Comparison of ENCODE assay signal across 10 mouse cellular contexts in genomic region chr4:137025570-137025969, GRCm38 (mm10). TPM values are rescaled to one million over a fixed set of nuclear protein-coding genes. Genes with fewer than 3 reads are reported as not detected.
A peak's percentile ranks its signal among the peaks of the same experiment; 100 is the strongest.
DNase-seq lines count a peak whose midpoint lies in the region; ATAC-seq and TF ChIP-seq lines count a peak whose summit lies in the region.
"Had no signal": no experiment of that assay in that cellular context is flagged by ENCODE, and none has a peak within 500 bp of the region (broad histone marks: within the 10 kb centered on the region; RNA-seq: fewer than 3 reads in every experiment).

No protein-coding gene starts in this region.

- peak; percentile 22 for DNase-seq in gastrocnemius, postnatal 25 days
- no peak for DNase-seq in gastrocnemius, adult 18-20 months (ENCODE audit: low spot score)
- no peak for DNase-seq in testis, postnatal 10 days (ENCODE audit: low spot score)
- DNase-seq in liver, adult 2 months (ENCODE audit: extremely low read depth, low read depth, low spot score): peak; percentile 33
- no peak for DNase-seq in cerebellum, adult 2 months
- DNase-seq in right cerebral cortex, adult 18-20 months: no peak
- DNase-seq: lung, adult 2 months; thymus, postnatal 4 days had no signal

- WGBS in liver, adult 2 months: 57% methylated on average over 6 of the region's 6 CpGs
- 73% methylated on average over 6 of the region's 6 CpGs for WGBS in cerebellum, adult 2 months
- 75% methylated on average over 6 of the region's 6 CpGs for WGBS in forebrain, embryonic 16.5 days

- no peak overlapping the region for H3K27ac ChIP-seq in testis, adult 2 months (ENCODE audit: control insufficient read depth, insufficient read depth, low read depth, low read length)
- no peak overlapping the region for H3K27ac ChIP-seq in liver, adult 2 months (replicated peaks; ENCODE audit: insufficient read depth, low read depth, low read length)
- no peak overlapping the region for H3K27ac ChIP-seq in cerebellum, adult 2 months (ENCODE audit: insufficient read depth, low read length)
- H3K27ac ChIP-seq in forebrain, embryonic 16.5 days (ENCODE audit: low read length): no peak overlapping the region

- TF ChIP-seq CTCF in testis, adult 2 months (IDR thresholded peaks at IDR 0.05; ENCODE audit: control insufficient read depth, insufficient read depth, insufficient replicate concordance, low read depth, low read length): peak; percentile 40; the same call in 1 of the 2 replicates
- peak; percentile 29; the same call in 1 of the 2 replicates for TF ChIP-seq CTCF in liver, adult 2 months (IDR thresholded peaks at IDR 0.05; ENCODE audit: low read depth, low read length)
- TF ChIP-seq CTCF in cerebellum, adult 2 months (IDR thresholded peaks at IDR 0.05; ENCODE audit: borderline replicate concordance, insufficient read depth, low read depth, low read length): no peak

- H3K79me2 ChIP-seq in liver, adult 2 months (ENCODE audit: control insufficient read depth, insufficient read depth, low read length): no peaks in the 10 kb centered on the region; the same call in 1 of the 2 replicates

- H3K4me3 ChIP-seq in testis, adult 2 months (ENCODE audit: control insufficient read depth, low read depth, low read length): no peak overlapping the region
- no peak overlapping the region for H3K4me3 ChIP-seq in liver, adult 2 months (ENCODE audit: insufficient read depth, low read depth, low read length)
- H3K4me3 ChIP-seq in cerebellum, adult 2 months (replicated peaks; ENCODE audit: insufficient read depth, low read depth, low read length): no peak overlapping the region
- no peak overlapping the region for H3K4me3 ChIP-seq in forebrain, embryonic 16.5 days (replicated peaks; ENCODE audit: low read length)

- no peak for ATAC-seq in forebrain, embryonic 16.5 days

- H3K36me3 ChIP-seq in testis, adult 2 months (ENCODE audit: control insufficient read depth, insufficient read depth, low read length): no peaks in the 10 kb centered on the region
- no peaks in the 10 kb centered on the region for H3K36me3 ChIP-seq in liver, adult 2 months (ENCODE audit: control insufficient read depth, insufficient read depth, low read length)
- H3K36me3 ChIP-seq in forebrain, embryonic 16.5 days (ENCODE audit: control insufficient read depth, insufficient read depth): no peaks in the 10 kb centered on the region

- H3K9ac ChIP-seq in liver, adult 2 months (ENCODE audit: low read depth, low read length): no peak overlapping the region
- H3K9ac ChIP-seq in forebrain, embryonic 16.5 days (replicated peaks; ENCODE audit: low read depth, low read length): no peak overlapping the region

- no peaks in the 10 kb centered on the region for H3K27me3 ChIP-seq in testis, adult 2 months (ENCODE audit: control insufficient read depth, insufficient read depth, low read length)
- no peaks in the 10 kb centered on the region for H3K27me3 ChIP-seq in liver, adult 2 months (ENCODE audit: control insufficient read depth, insufficient read depth, low read length)
- H3K27me3 ChIP-seq in cerebellum, adult 2 months (ENCODE audit: control insufficient read depth, insufficient read depth, low read length): no peaks in the 10 kb centered on the region
- no peaks in the 10 kb centered on the region for H3K27me3 ChIP-seq in forebrain, embryonic 16.5 days (replicated peaks; ENCODE audit: control insufficient read depth, insufficient read depth, low read length)

- H3K4me1 ChIP-seq in testis, adult 2 months (ENCODE audit: control insufficient read depth, insufficient read depth, low read length): peaks cover 2% of the 10 kb centered on the region; the same call in 1 of the 2 replicates
- no peaks in the 10 kb centered on the region for H3K4me1 ChIP-seq in liver, adult 2 months (ENCODE audit: control insufficient read depth, insufficient read depth, low read length)
- H3K4me1 ChIP-seq in cerebellum, adult 2 months (ENCODE audit: control insufficient read depth, insufficient read depth, low read length): peaks cover 11% of the 10 kb centered on the region
- peaks cover 3% of the 10 kb centered on the region; the same call in 1 of the 2 replicates for H3K4me1 ChIP-seq in forebrain, embryonic 16.5 days (replicated peaks; ENCODE audit: control insufficient read depth, insufficient read depth, low read length)

- H3K4me2 ChIP-seq in forebrain, embryonic 16.5 days (ENCODE audit: low read length): no peak overlapping the region

- no peaks in the 10 kb centered on the region for H3K9me3 ChIP-seq in forebrain, embryonic 16.5 days (ENCODE audit: control insufficient read depth, low read length)

- no peak for TF ChIP-seq POLR2A in testis, adult 2 months (IDR thresholded peaks at IDR 0.05; ENCODE audit: control insufficient read depth, low read depth, low read length)
- no peak for TF ChIP-seq POLR2A in liver, adult 2 months (IDR thresholded peaks at IDR 0.05; ENCODE audit: extremely low read depth, insufficient read depth, low read length)
- TF ChIP-seq POLR2A in cerebellum, adult 2 months (IDR thresholded peaks at IDR 0.05; ENCODE audit: borderline replicate concordance, insufficient read depth, low read length): no peak

RNA-seq across cellular contexts. Expression of gene Zbtb40, which starts 23.0 kb away (rescaled TPM):
- 1 to 10 TPM; 6.5 to 7.6 TPM for total RNA-seq in gastrocnemius, postnatal 25 days (2021)
- 1 to 10 TPM; 7.9 to 8.1 TPM for total RNA-seq in gastrocnemius, adult 18-20 months (2021)
- 7.7 and 8.0 TPM in 2 replicates for polyA plus RNA-seq in testis, adult 2 months (2012; rRNA removed)
- 2.5 and 5.7 TPM in 2 replicates for total RNA-seq in liver, adult 2 months (2014; rRNA removed)
- polyA plus RNA-seq in liver, adult 2 months (2012; rRNA removed): 3.9 and 5.1 TPM in 2 replicates
- polyA plus RNA-seq in cerebellum, adult 2 months (2012; rRNA removed): 10.2 and 12.6 TPM in 2 replicates
- 5.3 and 6.0 TPM in 2 replicates for polyA plus RNA-seq in forebrain, embryonic 16.5 days (2015; fragmentation: Nextera tagmentation; extraction: Ambion mirVana)

Comparison
In these comparisons a context has a peak if more than half of its experiments do, and no peak if none do; other contexts are left out.
1. DNase-seq: peak in gastrocnemius, postnatal 25 days (single experiment) and liver, adult 2 months (single experiment); none in gastrocnemius, adult 18-20 months (single experiment), testis, postnatal 10 days (single experiment), cerebellum, adult 2 months (0 of 2) and right cerebral cortex, adult 18-20 months (single experiment).